Comparison of ENCODE assay signal across 8 mouse cellular contexts in genomic region chr10:80995091-80995632, GRCm38 (mm10). TPM values are rescaled to one million over a fixed set of nuclear protein-coding genes. Genes with fewer than 3 reads are reported as not detected.
DNase-seq lines count a peak whose midpoint lies in the region; ATAC-seq lines count a peak whose summit lies in the region.

No protein-coding gene starts in this region.

- peaks cover 9% of the 10 kb centered on the region; the same call in 1 of the 2 replicates for H3K4me1 ChIP-seq in embryonic facial prominence, embryonic 12.5 days
- H3K4me1 ChIP-seq in liver, embryonic 12.5 days, result peaks cover 23% of the 10 kb centered on the region
- peaks cover 8% of the 10 kb centered on the region for H3K4me1 ChIP-seq in stomach, embryonic 15.5 days

- H3K27ac ChIP-seq in embryonic facial prominence, embryonic 12.5 days, result no peak overlapping the region
- H3K27ac ChIP-seq in liver, embryonic 12.5 days, result no peak overlapping the region
- no peak overlapping the region for H3K27ac ChIP-seq in stomach, embryonic 15.5 days

- H3K9me3 ChIP-seq in embryonic facial prominence, embryonic 12.5 days, result no peaks in the 10 kb centered on the region
- no peaks in the 10 kb centered on the region for H3K9me3 ChIP-seq in liver, embryonic 12.5 days (replicated peaks)
- no peaks in the 10 kb centered on the region for H3K9me3 ChIP-seq in stomach, embryonic 15.5 days

- WGBS in embryonic facial prominence, embryonic 12.5 days, result 11% methylated on average over 21 of the region's 21 CpGs
- WGBS in liver, embryonic 12.5 days (ENCODE audit: insufficient replicate concordance), result 9% methylated on average over 21 of the region's 21 CpGs
- WGBS in stomach, embryonic 15.5 days, result 10% methylated on average over 21 of the region's 21 CpGs

- ATAC-seq in embryonic facial prominence, embryonic 12.5 days (ENCODE audit: insufficient number of reproducible peaks, insufficient read depth, low FRiP score, low TSS enrichment), result no peak
- no peak for ATAC-seq in liver, embryonic 12.5 days
- no peak for ATAC-seq in stomach, embryonic 15.5 days (ENCODE audit: insufficient read depth, low FRiP score, low read depth)

- no peaks in the 10 kb centered on the region for H3K36me3 ChIP-seq in embryonic facial prominence, embryonic 12.5 days
- no peaks in the 10 kb centered on the region for H3K36me3 ChIP-seq in liver, embryonic 12.5 days
- H3K36me3 ChIP-seq in stomach, embryonic 15.5 days, result no peaks in the 10 kb centered on the region

- peak; percentile 77 for DNase-seq in A20 (ENCODE audit: low read depth, low spot score)
- DNase-seq in adrenal gland, postnatal 14 days, result peak; percentile 89
- DNase-seq in heart, adult 8-10 months (ENCODE audit: low spot score), result peak; percentile 80
- peak; percentile 78 for DNase-seq in kidney, adult 9 months
- DNase-seq in neural tube, embryonic 10.5 days (ENCODE audit: extremely low spot score, low spot score), result peak; percentile 81

- 0 out of 2 replicates have a peak overlapping the region, but pooled peaks have one; percentile 21 for H3K4me2 ChIP-seq in embryonic facial prominence, embryonic 12.5 days (replicated peaks)
- peak overlapping the region; percentile 30; the same call in 1 of the 2 replicates for H3K4me2 ChIP-seq in liver, embryonic 12.5 days
- peak overlapping the region; percentile 40 for H3K4me2 ChIP-seq in stomach, embryonic 15.5 days

- no peak overlapping the region for H3K9ac ChIP-seq in embryonic facial prominence, embryonic 12.5 days
- no peak overlapping the region for H3K9ac ChIP-seq in liver, embryonic 12.5 days
- no peak overlapping the region for H3K9ac ChIP-seq in stomach, embryonic 15.5 days

- H3K27me3 ChIP-seq in embryonic facial prominence, embryonic 12.5 days, result peaks cover 16% of the 10 kb centered on the region
- H3K27me3 ChIP-seq in liver, embryonic 12.5 days (replicated peaks), result peaks cover 54% of the 10 kb centered on the region
- 0 out of 2 replicates have a peak, but pooled peaks cover 8% of the 10 kb centered on the region for H3K27me3 ChIP-seq in stomach, embryonic 15.5 days (replicated peaks)

- no peak overlapping the region for H3K4me3 ChIP-seq in embryonic facial prominence, embryonic 12.5 days
- no peak overlapping the region for H3K4me3 ChIP-seq in liver, embryonic 12.5 days
- H3K4me3 ChIP-seq in stomach, embryonic 15.5 days (replicated peaks), result no peak overlapping the region

RNA-seq across cellular contexts. Expression of gene Gng7, which starts 19.6 kb away (rescaled TPM):
- 5.9 and 6.2 TPM in 2 replicates for total RNA-seq in adrenal gland, postnatal 14 days (2021)
- 11.0 and 11.4 TPM in 2 replicates for polyA plus RNA-seq in embryonic facial prominence, embryonic 12.5 days (2016; fragmentation: Nextera tagmentation; extraction: Ambion mirVana)
- 1 to 10 TPM; 1.0 to 1.7 (median 1.5) TPM for total RNA-seq in heart, adult 8-10 months (2022)
- polyA plus RNA-seq in liver, embryonic 12.5 days (2016; fragmentation: Nextera tagmentation; extraction: Ambion mirVana), result 0.80 and 0.81 TPM in 2 replicates
- 4.8 and 4.9 TPM in 2 replicates for polyA plus RNA-seq in stomach, embryonic 15.5 days (2015; fragmentation: Nextera tagmentation; extraction: Ambion mirVana)

RNA-seq across cellular contexts. Expression of gene Diras1, which starts 30.3 kb away (rescaled TPM):
- total RNA-seq in adrenal gland, postnatal 14 days (2021), result 2.1 and 2.3 TPM in 2 replicates
- polyA plus RNA-seq in embryonic facial prominence, embryonic 12.5 days (2016; fragmentation: Nextera tagmentation; extraction: Ambion mirVana), result 1.9 and 2.1 TPM in 2 replicates
- under 1 TPM in 1 of 4 experiments, not detected in 3; 0.44 TPM for total RNA-seq in heart, adult 8-10 months (2022)
- polyA plus RNA-seq in liver, embryonic 12.5 days (2016; fragmentation: Nextera tagmentation; extraction: Ambion mirVana), result not detected in 2 replicates
- polyA plus RNA-seq in stomach, embryonic 15.5 days (2015; fragmentation: Nextera tagmentation; extraction: Ambion mirVana), result 0.73 and 1.1 TPM in 2 replicates

RNA-seq across cellular contexts. Expression of gene Slc39a3, which starts 42.1 kb away (rescaled TPM):
- total RNA-seq in adrenal gland, postnatal 14 days (2021), result 30.3 and 30.5 TPM in 2 replicates
- polyA plus RNA-seq in embryonic facial prominence, embryonic 12.5 days (2016; fragmentation: Nextera tagmentation; extraction: Ambion mirVana), result 21.8 and 21.9 TPM in 2 replicates
- total RNA-seq in heart, adult 8-10 months (2022), result 10 to 100 TPM; 12.1 to 14.1 (median 12.7) TPM
- polyA plus RNA-seq in liver, embryonic 12.5 days (2016; fragmentation: Nextera tagmentation; extraction: Ambion mirVana), result 7.1 and 7.9 TPM in 2 replicates
- 17.7 and 17.9 TPM in 2 replicates for polyA plus RNA-seq in stomach, embryonic 15.5 days (2015; fragmentation: Nextera tagmentation; extraction: Ambion mirVana)
